Mouse (Mus musculus): ENCODE measurements around the gene Gm43738. TPM values are rescaled to one million over a fixed set of nuclear protein-coding genes. Genes with fewer than 3 reads are reported as not detected.

Gm43738 gene
- 0.06 TPM in 1 of 2 replicates, not detected in the other for polyA plus RNA-seq (2015; fragmentation: Nextera tagmentation; extraction: Ambion mirVana)

DNA sequence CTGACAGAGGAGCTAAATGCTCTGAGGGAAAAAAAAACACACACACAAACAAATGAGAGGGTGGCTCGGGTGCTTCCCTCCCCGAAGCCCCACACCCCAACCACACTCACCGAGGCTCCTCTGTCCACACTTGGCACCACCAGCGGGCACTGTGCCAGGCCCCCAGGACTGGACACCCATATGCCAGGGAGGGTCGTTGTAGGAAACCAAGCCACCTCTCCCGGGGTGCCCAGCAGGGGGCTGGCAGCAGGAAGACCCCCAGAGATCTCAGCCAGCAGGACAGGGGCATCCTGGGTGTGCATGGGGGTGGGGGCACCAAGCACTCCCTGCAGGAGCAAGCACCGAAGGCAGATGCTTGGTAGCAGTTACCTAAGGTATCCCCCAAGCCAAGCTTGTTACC is at the start of gene Gm43738:
Gm43738 (minus strand) TSS at position 289 of the 400 bp plus-strand sequence.
- 39% methylated on average over 7 of the region's 7 CpGs for WGBS
- Histone ChIP-seq H3K4me2 (peak within 1 kb of the TSS; percentile 77), H3K4me1 (replicated peaks) (peaks cover 20% of the 10 kb centered on the region), H3K9ac (peak within 1 kb of the TSS; percentile 60), H3K27me3 (no peaks in the 10 kb centered on the region), H3K36me3 (peaks cover 16% of the 10 kb centered on the region), H3K9me3 (replicated peaks) (no peaks in the 10 kb centered on the region), H3K27ac (peak within 1 kb of the TSS; percentile 15; the same call in 1 of the 2 replicates), H3K4me3 (peak within 1 kb of the TSS; percentile 72)
- ATAC-seq (replicated peaks; ENCODE audit: insufficient number of reproducible peaks, insufficient read depth, low FRiP score, low read depth): no peak

- Histone ChIP-seq H3K4me1 (replicated peaks) (peaks cover 8% of the 10 kb centered on the region), H3K36me3 (no peaks in the 10 kb centered on the region), H3K27ac (no peak overlapping the region), H3K9ac (no peak overlapping the region), H3K4me2 (no peak overlapping the region), H3K27me3 (peaks cover 82% of the 10 kb centered on the region), H3K4me3 (no peak overlapping the region), H3K9me3 (replicated peaks) (no peaks in the 10 kb centered on the region)
- ATAC-seq (replicated peaks; ENCODE audit: insufficient number of reproducible peaks, insufficient read depth, low FRiP score, low read depth): no peak
- 71% methylated on average over 14 of the region's 14 CpGs for WGBS
Measured at GRCm38 (mm10) chr3:89148567-89148966, 47.7 kb upstream of the Gm43738 start.

GRCm38 (mm10) chr3:89147979-89148311 is 47.0 kb upstream of the Gm43738 start:
- WGBS: 12% methylated on average over 15 of the region's 15 CpGs
- Histone ChIP-seq H3K27me3 (peaks cover 82% of the 10 kb centered on the region), H3K9me3 (replicated peaks) (no peaks in the 10 kb centered on the region), H3K27ac (no peak overlapping the region), H3K36me3 (no peaks in the 10 kb centered on the region), H3K9ac (0 out of 2 replicates have a peak overlapping the region, but pooled peaks have one; percentile 14), H3K4me2 (peak overlapping the region; percentile 55), H3K4me3 (peak overlapping the region; percentile 22; the same call in 1 of the 2 replicates), H3K4me1 (replicated peaks) (peaks cover 8% of the 10 kb centered on the region)
- ATAC-seq (replicated peaks; ENCODE audit: insufficient number of reproducible peaks, insufficient read depth, low FRiP score, low read depth): 0 out of 2 replicates have a peak, but pooled peaks have one; percentile 33

- Histone ChIP-seq H3K9ac (0 out of 2 replicates have a peak overlapping the region, but pooled peaks have one; percentile 14), H3K27me3 (peaks cover 82% of the 10 kb centered on the region), H3K27ac (no peak overlapping the region), H3K36me3 (no peaks in the 10 kb centered on the region), H3K4me2 (peak overlapping the region; percentile 55), H3K9me3 (replicated peaks) (no peaks in the 10 kb centered on the region), H3K4me1 (replicated peaks) (peaks cover 8% of the 10 kb centered on the region), H3K4me3 (peak overlapping the region; percentile 22; the same call in 1 of the 2 replicates)
- 19% methylated on average over 26 of the region's 26 CpGs for WGBS
- 0 out of 2 replicates have a peak, but pooled peaks have one; percentile 28 for ATAC-seq (replicated peaks; ENCODE audit: insufficient number of reproducible peaks, insufficient read depth, low FRiP score, low read depth)
Measured at GRCm38 (mm10) chr3:89147101-89147978, 46.4 kb upstream of the Gm43738 start.

DNA sequence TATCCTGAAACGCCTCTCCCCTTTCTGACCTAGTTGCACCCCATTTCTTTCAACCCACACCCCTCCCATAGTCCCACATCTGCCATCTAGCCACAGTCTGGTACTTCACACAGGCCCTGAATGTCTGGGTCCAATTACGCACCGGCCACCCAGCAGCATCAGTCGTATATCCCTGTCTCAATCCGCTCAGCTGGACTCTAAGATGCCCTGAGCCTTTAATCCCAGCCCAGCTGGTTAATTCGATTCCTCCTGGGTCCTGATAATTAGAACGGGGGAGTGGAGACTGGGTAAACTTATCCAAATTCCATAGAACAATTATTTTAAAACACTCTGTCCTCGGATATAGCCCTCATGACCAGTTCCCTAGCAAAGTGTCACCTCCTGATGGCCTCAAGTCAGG is 44.7 kb upstream of the Gm43738 start:
- Histone ChIP-seq H3K27ac (no peak overlapping the region), H3K9ac (no peak overlapping the region), H3K9me3 (replicated peaks) (no peaks in the 10 kb centered on the region), H3K4me2 (no peak overlapping the region), H3K36me3 (no peaks in the 10 kb centered on the region), H3K4me3 (no peak overlapping the region), H3K4me1 (replicated peaks) (peaks cover 8% of the 10 kb centered on the region), H3K27me3 (peaks cover 68% of the 10 kb centered on the region)
- no peak for ATAC-seq (replicated peaks; ENCODE audit: insufficient number of reproducible peaks, insufficient read depth, low FRiP score, low read depth)
- 59% methylated on average over 8 of the region's 8 CpGs for WGBS

GRCm38 (mm10) chr3:89144821-89145220 is 43.9 kb upstream of the Gm43738 start:
- no peak overlapping the region for H3K9ac ChIP-seq
- H3K4me3 ChIP-seq: no peak overlapping the region
- H3K9me3 ChIP-seq (replicated peaks): no peaks in the 10 kb centered on the region
- peaks cover 8% of the 10 kb centered on the region for H3K4me1 ChIP-seq (replicated peaks)
- H3K27ac ChIP-seq: no peak overlapping the region
- 72% methylated on average over 10 of the region's 10 CpGs for WGBS
- H3K4me2 ChIP-seq: no peak overlapping the region
- no peak for ATAC-seq (replicated peaks; ENCODE audit: insufficient number of reproducible peaks, insufficient read depth, low FRiP score, low read depth)
- peaks cover 61% of the 10 kb centered on the region for H3K27me3 ChIP-seq
- no peaks in the 10 kb centered on the region for H3K36me3 ChIP-seq

DNA sequence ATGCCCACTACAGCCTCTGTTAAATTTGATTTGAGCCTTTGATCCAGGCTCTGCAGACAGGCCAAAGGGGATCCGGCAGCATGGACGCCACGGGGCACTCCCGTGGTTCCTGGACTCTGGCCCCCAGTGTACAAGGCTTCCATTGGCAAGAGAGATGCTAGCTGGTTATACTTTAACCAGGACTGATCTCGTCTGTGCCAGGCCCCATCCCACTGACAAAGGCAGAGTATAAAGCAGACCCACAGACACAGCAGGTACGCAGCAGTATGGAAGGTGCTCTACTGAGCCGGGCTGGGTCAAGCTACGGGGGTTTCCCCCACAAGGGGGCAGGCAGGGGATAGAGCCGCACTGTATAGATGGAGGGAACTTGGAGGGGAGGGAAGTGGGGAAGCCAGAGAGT is 35.5 kb upstream of the Gm43738 start:
- 0 out of 2 replicates have a peak, but pooled peaks have one; percentile 37 for ATAC-seq (replicated peaks; ENCODE audit: insufficient number of reproducible peaks, insufficient read depth, low FRiP score, low read depth)
- WGBS: 38% methylated on average over 9 of the region's 9 CpGs
- no peak overlapping the region for H3K4me2 ChIP-seq
- H3K9ac ChIP-seq: no peak overlapping the region
- H3K27ac ChIP-seq: no peak overlapping the region
- H3K4me1 ChIP-seq (replicated peaks): peaks cover 6% of the 10 kb centered on the region; the same call in 1 of the 2 replicates
- H3K9me3 ChIP-seq (replicated peaks): no peaks in the 10 kb centered on the region
- H3K36me3 ChIP-seq: no peaks in the 10 kb centered on the region
- peaks cover 9% of the 10 kb centered on the region; the same call in 1 of the 2 replicates for H3K27me3 ChIP-seq
- no peak overlapping the region for H3K4me3 ChIP-seq

DNA sequence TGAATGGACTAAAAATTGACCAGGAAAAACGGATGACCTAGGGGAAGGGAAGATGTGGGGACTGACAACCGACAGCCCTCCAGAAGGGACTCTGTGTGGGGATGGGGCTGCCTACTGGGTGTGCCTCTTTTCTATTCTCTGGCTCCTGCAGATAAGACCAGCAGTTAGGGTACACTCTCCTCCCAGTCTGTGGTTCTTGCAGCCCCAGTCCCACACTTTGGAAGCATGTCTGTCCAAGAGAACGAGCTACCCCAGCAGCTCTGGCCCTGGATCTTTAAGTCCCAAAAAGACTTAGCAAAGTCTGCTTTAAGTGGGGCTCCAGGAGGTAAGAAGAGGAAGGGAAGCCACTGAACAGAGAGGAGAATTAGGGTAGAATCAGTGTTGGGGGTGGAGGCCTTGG is 35.1 kb upstream of the Gm43738 start, which contains the start of gene Pklr:
Pklr (plus strand) TSS at position 185 of the 400 bp plus-strand sequence.
- no peak within 1 kb of the TSS for H3K4me2 ChIP-seq
- no peaks in the 10 kb centered on the region for H3K9me3 ChIP-seq (replicated peaks)
- H3K9ac ChIP-seq: no peak within 1 kb of the TSS
- no peak within 1 kb of the TSS for H3K4me3 ChIP-seq
- no peak for ATAC-seq (replicated peaks; ENCODE audit: insufficient number of reproducible peaks, insufficient read depth, low FRiP score, low read depth)
- WGBS: 50% methylated on average over 3 of the region's 3 CpGs
- H3K36me3 ChIP-seq: no peaks in the 10 kb centered on the region
- H3K27me3 ChIP-seq: peaks cover 9% of the 10 kb centered on the region; the same call in 1 of the 2 replicates
- peaks cover 6% of the 10 kb centered on the region; the same call in 1 of the 2 replicates for H3K4me1 ChIP-seq (replicated peaks)
- H3K27ac ChIP-seq: no peak within 1 kb of the TSS

- Histone ChIP-seq H3K4me3 (no peak overlapping the region), H3K36me3 (no peaks in the 10 kb centered on the region), H3K27me3 (peaks cover 9% of the 10 kb centered on the region; the same call in 1 of the 2 replicates), H3K4me1 (replicated peaks) (peaks cover 6% of the 10 kb centered on the region; the same call in 1 of the 2 replicates), H3K9ac (no peak overlapping the region), H3K4me2 (no peak overlapping the region), H3K9me3 (replicated peaks) (no peaks in the 10 kb centered on the region), H3K27ac (no peak overlapping the region)
- ATAC-seq (replicated peaks; ENCODE audit: insufficient number of reproducible peaks, insufficient read depth, low FRiP score, low read depth): no peak
- WGBS: 63% methylated on average over 1 of the region's 1 CpGs
Measured at GRCm38 (mm10) chr3:89133752-89134151, 32.9 kb upstream of the Gm43738 start.

DNA sequence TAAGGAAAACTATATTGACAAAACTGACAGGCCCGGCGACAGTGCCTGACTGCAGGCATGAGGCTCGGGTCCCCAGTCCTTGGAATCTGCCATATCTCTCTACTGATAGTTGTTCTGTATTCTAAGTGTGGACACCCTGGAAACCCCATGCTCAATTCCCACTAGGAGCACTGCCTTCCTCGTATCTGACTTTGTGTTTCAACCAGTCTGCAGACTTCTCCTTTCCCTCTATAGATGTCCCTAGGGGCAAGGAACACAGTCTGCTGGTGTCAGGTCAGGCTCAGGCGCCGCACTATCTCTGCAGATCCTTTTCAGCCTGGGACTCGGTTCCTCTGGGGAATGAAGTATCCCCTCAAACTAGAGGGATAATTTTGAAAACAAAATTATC is 32.2 kb upstream of the Gm43738 start:
- Histone ChIP-seq H3K27me3 (peaks cover 9% of the 10 kb centered on the region; the same call in 1 of the 2 replicates), H3K4me2 (no peak overlapping the region), H3K27ac (no peak overlapping the region), H3K4me3 (no peak overlapping the region), H3K9me3 (replicated peaks) (no peaks in the 10 kb centered on the region), H3K4me1 (replicated peaks) (peaks cover 6% of the 10 kb centered on the region; the same call in 1 of the 2 replicates), H3K36me3 (no peaks in the 10 kb centered on the region), H3K9ac (no peak overlapping the region)
- no peak for ATAC-seq (replicated peaks; ENCODE audit: insufficient number of reproducible peaks, insufficient read depth, low FRiP score, low read depth)
- 58% methylated on average over 7 of the region's 7 CpGs for WGBS

DNA sequence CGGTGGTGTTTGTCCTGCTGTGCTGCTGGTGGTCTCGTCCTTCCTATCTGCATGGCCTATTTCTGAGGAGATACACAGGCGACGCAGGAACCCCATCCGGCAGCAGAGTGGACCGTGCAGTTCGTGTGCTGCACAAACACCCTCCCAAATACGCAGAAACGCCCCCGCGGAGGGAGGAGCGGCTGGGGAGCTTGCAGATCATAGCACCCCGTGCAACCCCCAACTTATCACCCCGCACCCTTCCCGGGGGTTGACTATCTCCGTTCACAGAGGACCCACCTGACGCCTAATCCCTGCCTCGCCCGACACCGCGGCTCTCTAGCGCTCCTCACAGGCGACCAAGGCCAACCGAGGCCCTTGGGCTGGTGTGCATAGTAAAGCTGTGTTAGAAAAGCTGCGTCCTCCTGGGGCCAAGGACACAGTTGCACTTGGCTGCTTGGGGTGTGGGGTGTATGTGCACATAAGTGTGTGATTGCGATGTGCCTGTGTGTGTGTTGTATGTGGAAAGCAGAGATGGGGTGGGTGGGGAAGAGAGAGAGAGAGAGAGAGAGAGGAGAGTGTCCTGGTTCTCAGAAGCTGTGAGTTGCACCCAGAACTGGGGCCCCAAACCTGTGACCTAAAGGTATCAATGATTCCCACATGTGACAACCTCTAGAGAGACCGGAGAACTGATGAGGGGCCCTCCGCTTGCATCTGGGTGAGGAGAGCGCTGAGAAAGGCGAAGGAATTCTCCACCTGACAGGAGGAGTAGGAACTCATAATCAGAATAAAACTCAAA is 31.6 kb upstream of the Gm43738 start:
- WGBS: 13% methylated on average over 30 of the region's 30 CpGs
- Histone ChIP-seq H3K27me3 (peaks cover 9% of the 10 kb centered on the region; the same call in 1 of the 2 replicates), H3K4me3 (peak overlapping the region; percentile 41), H3K9ac (peak overlapping the region; percentile 25; the same call in 1 of the 2 replicates), H3K4me1 (replicated peaks) (peaks cover 6% of the 10 kb centered on the region; the same call in 1 of the 2 replicates), H3K4me2 (peak overlapping the region; percentile 73), H3K9me3 (replicated peaks) (no peaks in the 10 kb centered on the region), H3K36me3 (no peaks in the 10 kb centered on the region), H3K27ac (no peak overlapping the region)
- no peak for ATAC-seq (replicated peaks; ENCODE audit: insufficient number of reproducible peaks, insufficient read depth, low FRiP score, low read depth)
